Mouse (Mus musculus) adrenal gland, postnatal 0 days (tissue): ENCODE data around the gene Vmn1r80. TPM values are rescaled to one million over a fixed set of nuclear protein-coding genes. Genes with fewer than 3 reads are reported as not detected.

Experiments used
- polyA plus RNA-seq: library from polyadenylated mRNA; unstranded; fragments of >200 nt; fragmentation: Nextera tagmentation; extraction: Ambion mirVana; gene quantifications from 2 replicates; pipeline ENCODE4 v1.2.1, GENCODE M21; 2015

Gene Vmn1r80
- not detected in 2 replicates for polyA plus RNA-seq

DNA sequence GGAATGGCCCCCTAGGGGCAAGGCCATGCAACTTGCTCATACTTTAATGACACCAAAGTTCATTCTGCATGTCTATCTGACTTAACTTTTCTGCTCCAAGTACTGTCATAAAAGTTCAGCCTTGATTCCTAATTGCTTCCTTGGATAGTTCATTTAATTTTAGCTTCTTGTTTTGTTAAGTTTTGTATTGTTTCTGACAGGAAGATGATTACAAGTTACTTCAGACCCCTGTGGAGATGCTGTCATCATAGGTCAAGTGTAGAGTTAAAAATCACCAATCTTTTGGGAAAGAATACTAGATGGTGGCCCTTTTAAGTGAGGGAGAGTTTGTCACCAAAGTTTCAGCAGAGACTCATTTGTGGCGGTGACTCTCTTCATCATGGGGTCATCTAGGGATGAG, at the start of gene Vmn1r80:
TSS of gene Vmn1r80 (plus strand) at position 301 of the 400 bp plus-strand sequence.

DNA sequence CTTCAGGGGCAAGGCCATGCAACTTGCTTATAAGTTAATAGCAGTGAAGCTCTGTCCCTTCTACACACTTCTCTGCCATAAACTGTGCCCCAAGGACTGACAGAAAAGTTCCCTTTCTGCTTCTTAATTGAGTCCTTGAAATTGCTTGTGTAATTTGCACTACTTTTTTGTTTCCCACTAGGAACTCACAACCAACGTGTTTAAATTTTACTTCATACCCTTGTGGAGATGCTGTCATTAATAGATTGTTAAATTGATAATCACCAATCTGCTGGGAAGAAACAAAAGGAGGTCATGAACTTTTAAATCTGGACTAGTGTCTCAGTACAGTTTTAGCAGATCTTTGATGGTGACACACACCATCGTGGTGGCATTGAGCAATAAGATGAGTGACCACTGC, 39.1 kb upstream of the Vmn1r80 start, which contains the start of gene Vmn1r78:
TSS of gene Vmn1r78 (plus strand) at position 301 of the 400 bp plus-strand sequence.

DNA sequence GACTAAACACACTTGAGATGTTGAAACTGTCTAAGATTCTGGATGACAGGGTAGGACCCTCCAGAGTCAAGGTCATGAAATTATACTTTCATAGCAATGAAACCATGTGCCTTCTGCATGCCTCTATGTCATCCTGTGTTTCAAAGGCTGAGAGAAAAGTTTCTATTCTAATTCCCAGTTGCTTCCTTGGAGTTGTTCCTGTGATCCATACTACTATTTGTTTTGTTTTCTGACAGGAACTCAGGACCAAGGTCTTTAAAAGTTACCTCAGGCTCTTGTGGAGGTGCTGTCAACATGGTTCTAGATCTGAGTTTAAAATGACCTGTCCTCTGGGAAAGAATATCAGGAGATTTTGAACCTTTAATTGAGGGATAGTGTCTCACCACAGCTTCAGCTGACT, 18.1 kb upstream of the Vmn1r80 start, which contains the start of gene Vmn1r79:
TSS of gene Vmn1r79 (plus strand) at position 301 of the 400 bp plus-strand sequence.

Other genes with a start within 250 kb of the Vmn1r80 start
- gene Vmn1r77, start 152.5 kb upstream of the Vmn1r80 start, polyA plus RNA-seq: not detected in 2 replicates
- not detected in 2 replicates for gene Vmn1r78, start 39.0 kb upstream of the Vmn1r80 start, polyA plus RNA-seq
- not detected in 2 replicates for gene Vmn1r79, start 18.0 kb upstream of the Vmn1r80 start, polyA plus RNA-seq
- gene Vmn1r81, start 79.0 kb downstream of the Vmn1r80 start, polyA plus RNA-seq: not detected in 2 replicates
- gene Vmn1r82, start 111.1 kb downstream of the Vmn1r80 start, polyA plus RNA-seq: not detected in 2 replicates
- gene Vmn1r83, start 140.2 kb downstream of the Vmn1r80 start, polyA plus RNA-seq: not detected in 2 replicates
- gene Vmn1r84, start 180.0 kb downstream of the Vmn1r80 start, polyA plus RNA-seq: not detected in 2 replicates
- 4.2 and 5.2 TPM in 2 replicates for gene Zfp551, start 233.5 kb downstream of the Vmn1r80 start, polyA plus RNA-seq